Mouse (Mus musculus) kidney, postnatal 36 days (tissue): ENCODE measurements around the gene Hmgcs1.
"Not testable (repeated sequence)": the region's sequence is repeated elsewhere in the genome, so short reads cannot be mapped to it uniquely, and the experiment has no call there.

Experiments
- DNase-seq, 2 experiments: peaks; one replicate each; pipeline ENCODE4 v3.0.0; 2021 to 2022; ENCODE audit warnings: mixed read lengths in 2 of 2

Hmgcs1 gene

GRCm38 (mm10) chr13:119706278-119706880 lies 16.2 kb downstream of the Hmgcs1 start:
- DNase-seq: not testable (repeated sequence)

- DNase-seq: peak; percentile 46 to 57
Measured at GRCm38 (mm10) chr13:119706953-119707352, 16.8 kb downstream of the Hmgcs1 start.

- DNase-seq: peak in 1 of 2 experiments; percentile 58
Measured at GRCm38 (mm10) chr13:119707906-119708305, 17.7 kb downstream of the Hmgcs1 start.

GRCm38 (mm10) chr13:119708941-119709340 lies 18.8 kb downstream of the Hmgcs1 start:
- no peak for DNase-seq

GRCm38 (mm10) chr13:119709388-119710267 lies 19.4 kb downstream of the Hmgcs1 start:
- peak in 1 of 2 experiments; percentile 27 for DNase-seq

GRCm38 (mm10) chr13:119710268-119710610 lies 20.1 kb downstream of the Hmgcs1 start:
- no peak for DNase-seq

- no peak for DNase-seq
Measured at GRCm38 (mm10) chr13:119712463-119712862, 22.3 kb downstream of the Hmgcs1 start.

GRCm38 (mm10) chr13:119713107-119713787 lies 23.1 kb downstream of the Hmgcs1 start:
- no peak for DNase-seq

- DNase-seq: no peak
Measured at GRCm38 (mm10) chr13:119713821-119714220, 23.6 kb downstream of the Hmgcs1 start.

GRCm38 (mm10) chr13:119716105-119716504 lies 25.9 kb downstream of the Hmgcs1 start:
- DNase-seq: no peak

- no peak for DNase-seq
Measured at GRCm38 (mm10) chr13:119722447-119722846, 32.3 kb downstream of the Hmgcs1 start.

GRCm38 (mm10) chr13:119723368-119723767 lies 33.2 kb downstream of the Hmgcs1 start:
- peak in 1 of 2 experiments; percentile 35 for DNase-seq

- peak in 1 of 2 experiments; percentile 29 for DNase-seq
Measured at GRCm38 (mm10) chr13:119724541-119724940, 34.4 kb downstream of the Hmgcs1 start.

- no peak for DNase-seq
Measured at GRCm38 (mm10) chr13:119727608-119728387, 37.6 kb downstream of the Hmgcs1 start.

GRCm38 (mm10) chr13:119729406-119729805 lies 39.2 kb downstream of the Hmgcs1 start:
- no peak for DNase-seq

- no peak for DNase-seq
Measured at GRCm38 (mm10) chr13:119731448-119731847, 41.3 kb downstream of the Hmgcs1 start.

- peak in 1 of 2 experiments; percentile 8 for DNase-seq
Measured at GRCm38 (mm10) chr13:119741390-119742237, 51.4 kb downstream of the Hmgcs1 start.

- no peak for DNase-seq
Measured at GRCm38 (mm10) chr13:119742711-119743415, 52.7 kb downstream of the Hmgcs1 start.

GRCm38 (mm10) chr13:119743470-119743869 lies 53.3 kb downstream of the Hmgcs1 start:
- DNase-seq: no peak

- no peak for DNase-seq
Measured at GRCm38 (mm10) chr13:119746930-119747329, 56.8 kb downstream of the Hmgcs1 start.
